Mouse (Mus musculus) right cerebral cortex, adult 18-20 months (tissue): ENCODE results near the gene Surf2.

Experiments used
- DNase-seq: peaks from one replicate; pipeline ENCODE4 v3.0.0; 2022; ENCODE audit warnings: mixed read lengths

Gene Surf2

GRCm38 (mm10) chr2:26914148-26914941, 1.8 kb upstream of the Surf2 start:
- no peak for DNase-seq

GRCm38 (mm10) chr2:26916738-26917137, 571 bp downstream of the Surf2 start:
- DNase-seq: no peak

- DNase-seq: no peak
These were observed 3.5 kb downstream of the Surf2 start for GRCm38 (mm10) chr2:26919684-26920083.

GRCm38 (mm10) chr2:26920190-26920855, 4.2 kb downstream of the Surf2 start:
- DNase-seq: no peak

- DNase-seq: no peak
These were observed 5.6 kb downstream of the Surf2 start for GRCm38 (mm10) chr2:26921784-26922183.

GRCm38 (mm10) chr2:26927745-26928476, 11.7 kb downstream of the Surf2 start:
- DNase-seq: no peak

GRCm38 (mm10) chr2:26930390-26930789, 14.2 kb downstream of the Surf2 start:
- DNase-seq: peak; percentile 73

GRCm38 (mm10) chr2:26932473-26933303, 16.5 kb downstream of the Surf2 start:
- no peak for DNase-seq

- DNase-seq: peak; percentile 94
These were observed 17.3 kb downstream of the Surf2 start, which contains the start of the genes Surf4 and Stkld1 for GRCm38 (mm10) chr2:26933304-26934055. Gene Surf4 (minus strand): TSS chr2:26933928. Gene Stkld1 (plus strand): TSS chr2:26934047.

- DNase-seq: no peak
These were observed 19.1 kb downstream of the Surf2 start for GRCm38 (mm10) chr2:26935286-26935685.

- no peak for DNase-seq
These were observed 20.3 kb downstream of the Surf2 start for GRCm38 (mm10) chr2:26936425-26936824.

- DNase-seq: no peak
These were observed 25.4 kb downstream of the Surf2 start for GRCm38 (mm10) chr2:26941539-26941938.

- no peak for DNase-seq
These were observed 27.1 kb downstream of the Surf2 start for GRCm38 (mm10) chr2:26943253-26943652.

GRCm38 (mm10) chr2:26950411-26950810, 34.2 kb downstream of the Surf2 start:
- no peak for DNase-seq

GRCm38 (mm10) chr2:26951346-26951905, 35.3 kb downstream of the Surf2 start:
- DNase-seq: no peak

GRCm38 (mm10) chr2:26952193-26952592, 36.0 kb downstream of the Surf2 start:
- no peak for DNase-seq

- DNase-seq: no peak
These were observed 36.7 kb downstream of the Surf2 start for GRCm38 (mm10) chr2:26952866-26953265.

- no peak for DNase-seq
These were observed 38.7 kb downstream of the Surf2 start for GRCm38 (mm10) chr2:26954735-26955395.

- DNase-seq: no peak
These were observed 40.8 kb downstream of the Surf2 start for GRCm38 (mm10) chr2:26956811-26957487.

- DNase-seq: no peak
These were observed 41.3 kb downstream of the Surf2 start for GRCm38 (mm10) chr2:26957488-26957859.
